Mouse (Mus musculus) megakaryocyte, adult 5-6 weeks (primary cell): Measurements from ENCODE around the gene Frs2. TPM values are rescaled to one million over a fixed set of nuclear protein-coding genes. Genes with fewer than 3 reads are reported as not detected.

Experiments used
- ATAC-seq: 2 replicates; pipeline ENCODE4 v1.8.0; 2016; ENCODE audit warnings: mild to moderate bottlenecking, inconsistent platforms; ENCODE audit not compliant: poor library complexity, severe bottlenecking
- total RNA-seq, 2 experiments: library from RNA; stranded (forward) in 1 of 2; stranded (reverse) in 1 of 2; fragments of 153-499, 151-499 nt in 1 of 2; fragments of 221-1000, 200-1000 nt in 1 of 2; gene quantifications; 2 replicates each; pipeline versions ENCODE4 v1.2.3 to v1.2.4; 2015 to 2017

Frs2 gene
- total RNA-seq, 2 experiments from 2014 or later: 10.5 to 25.0 TPM

- ATAC-seq: no peak
Measured at GRCm38 (mm10) chr10:117106686-117107085, 41.6 kb downstream of the Frs2 start.

- ATAC-seq: 0 out of 2 replicates have a peak, but pooled peaks have one; percentile 17
Measured at GRCm38 (mm10) chr10:117106244-117106643, 42.1 kb downstream of the Frs2 start.

- ATAC-seq: no peak
Measured at GRCm38 (mm10) chr10:117105015-117105414, 43.3 kb downstream of the Frs2 start.

GRCm38 (mm10) chr10:117103854-117104598, 44.3 kb downstream of the Frs2 start:
- no peak for ATAC-seq

- ATAC-seq: no peak
Measured at GRCm38 (mm10) chr10:117100175-117100574, 48.2 kb downstream of the Frs2 start.

GRCm38 (mm10) chr10:117097116-117097698, 51.1 kb downstream of the Frs2 start:
- ATAC-seq: 0 out of 2 replicates have a peak, but pooled peaks have one; percentile 30

GRCm38 (mm10) chr10:117096096-117096495, 52.2 kb downstream of the Frs2 start:
- ATAC-seq: no peak

GRCm38 (mm10) chr10:117094504-117095329, 53.6 kb downstream of the Frs2 start:
- ATAC-seq: no peak

GRCm38 (mm10) chr10:117089628-117090027, 58.7 kb downstream of the Frs2 start:
- no peak for ATAC-seq

- no peak for ATAC-seq
Measured at GRCm38 (mm10) chr10:117081914-117082359, 66.4 kb downstream of the Frs2 start.

GRCm38 (mm10) chr10:117081326-117081725, 67.0 kb downstream of the Frs2 start:
- no peak for ATAC-seq

- peak; percentile 99 for ATAC-seq
Measured at GRCm38 (mm10) chr10:117078284-117078683, 70.0 kb downstream of the Frs2 start.

GRCm38 (mm10) chr10:117073176-117073575, 75.2 kb downstream of the Frs2 start:
- no peak for ATAC-seq

GRCm38 (mm10) chr10:117072191-117072888, 76.0 kb downstream of the Frs2 start:
- peak; percentile 91 for ATAC-seq

GRCm38 (mm10) chr10:117069109-117069508, 79.2 kb downstream of the Frs2 start:
- ATAC-seq: no peak

GRCm38 (mm10) chr10:117064076-117064475, 84.3 kb downstream of the Frs2 start:
- ATAC-seq: no peak

- peak; percentile 95 for ATAC-seq
Measured at GRCm38 (mm10) chr10:117063254-117064021, 84.9 kb downstream of the Frs2 start, which contains the start of gene Cct2. TSS of gene Cct2 (minus strand) at chr10:117063814.

GRCm38 (mm10) chr10:117062894-117063253, 85.5 kb downstream of the Frs2 start:
- ATAC-seq: 0 out of 2 replicates have a peak, but pooled peaks have one; percentile 17

- ATAC-seq: no peak
Measured at GRCm38 (mm10) chr10:117055668-117056067, 92.7 kb downstream of the Frs2 start.
